Mouse (Mus musculus): ENCODE measurements around the gene Aebp1.

- no peak for TF ChIP-seq CTCF (IDR thresholded peaks at IDR 0.05; ENCODE audit: extremely low read depth, insufficient read depth, low read length)
- TF ChIP-seq POLR2A (IDR thresholded peaks at IDR 0.05; ENCODE audit: extremely low read depth, insufficient read depth, low read length) = no peak
Observed at GRCm38 (mm10) chr11:5893807-5894206, 32.1 kb downstream of the Aebp1 start.
